Comparison of ENCODE assay signal across 9 mouse cellular contexts in the genomic region with DNA sequence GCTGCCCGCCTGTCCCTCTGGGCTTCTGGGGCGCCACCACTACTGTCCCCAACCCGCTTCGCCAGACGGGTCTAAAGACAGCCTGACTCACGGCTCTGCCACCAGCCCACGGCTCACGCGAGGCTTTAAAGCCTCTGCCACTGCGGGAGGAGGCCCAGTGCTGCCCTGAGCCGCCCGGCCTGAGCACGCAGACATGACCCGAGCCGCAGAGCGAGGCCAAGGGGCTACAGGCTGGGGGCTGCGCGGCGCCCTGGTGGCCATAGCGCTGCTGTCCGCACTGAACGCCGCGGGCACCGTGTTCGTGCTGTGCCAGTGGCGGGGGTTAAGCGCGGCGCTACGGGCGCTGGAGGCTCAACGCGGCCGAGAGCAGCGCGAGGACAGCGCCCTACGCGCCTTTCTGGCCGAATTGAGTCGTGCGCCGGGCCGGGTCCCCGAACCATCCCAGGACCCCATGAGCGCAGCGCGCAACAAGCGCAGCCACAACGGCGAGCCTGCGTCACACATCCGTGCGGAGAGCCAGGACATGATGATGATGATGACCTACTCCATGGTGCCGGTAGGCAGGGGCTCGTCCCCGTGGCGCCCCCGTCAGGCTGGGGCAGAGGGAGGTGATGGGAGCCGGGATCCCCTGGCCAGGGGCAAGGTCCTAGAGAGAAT. TPM values are rescaled to one million over a fixed set of nuclear protein-coding genes. Genes with fewer than 3 reads are reported as not detected.
DNase-seq lines count a peak whose midpoint lies in the region; ATAC-seq and TF ChIP-seq lines count a peak whose summit lies in the region.
"Had no signal": no experiment of that assay in that cellular context is flagged by ENCODE, and none has a peak within 500 bp of the region (broad histone marks: within the 10 kb centered on the region; RNA-seq: fewer than 3 reads in every experiment).

A gene (plus strand): TSS at position 156 of the 657 bp plus-strand sequence.

- TF ChIP-seq EP300 in lung, postnatal 0 days (IDR thresholded peaks at IDR 0.05) = no peak
- TF ChIP-seq EP300 in heart, postnatal 0 days (IDR thresholded peaks at IDR 0.05; ENCODE audit: low read depth) = no peak

- H3K9me3 ChIP-seq in lung, postnatal 0 days (ENCODE audit: low read length) = no peaks in the 10 kb centered on the region
- H3K9me3 ChIP-seq in heart, postnatal 0 days (replicated peaks; ENCODE audit: control insufficient read depth, low read length) = no peaks in the 10 kb centered on the region
- H3K9me3 ChIP-seq in liver, embryonic 16.5 days (replicated peaks; ENCODE audit: control insufficient read depth, low read length) = no peaks in the 10 kb centered on the region
- H3K9me3 ChIP-seq in stomach, embryonic 15.5 days = no peaks in the 10 kb centered on the region
- H3K9me3 ChIP-seq: megakaryocyte, embryonic 14.5 days had no signal

- 3% methylated on average over 53 of the region's 61 CpGs for WGBS in lung, postnatal 0 days
- 3% methylated on average over 61 of the region's 61 CpGs for WGBS in lung, adult 2 months
- WGBS in heart, postnatal 0 days = 3% methylated on average over 61 of the region's 61 CpGs
- 4% methylated on average over 61 of the region's 61 CpGs for WGBS in liver, embryonic 16.5 days (ENCODE audit: insufficient replicate concordance)
- WGBS in stomach, embryonic 15.5 days = 2% methylated on average over 61 of the region's 61 CpGs

- TF ChIP-seq CTCF in lung, postnatal 0 days (IDR thresholded peaks at IDR 0.05) = no peak
- TF ChIP-seq CTCF in lung, adult 2 months (IDR thresholded peaks at IDR 0.05; ENCODE audit: insufficient read depth, low read length) = no peak
- TF ChIP-seq CTCF in heart, postnatal 0 days (IDR thresholded peaks at IDR 0.05; ENCODE audit: low read depth) = no peak

- no peak for ATAC-seq in lung, postnatal 0 days
- ATAC-seq in heart, postnatal 0 days (ENCODE audit: insufficient read depth, low read depth) = no peak
- no peak for ATAC-seq in liver, embryonic 16.5 days (ENCODE audit: low read depth)
- no peak for ATAC-seq in stomach, embryonic 15.5 days (ENCODE audit: insufficient read depth, low FRiP score, low read depth)

- no peaks in the 10 kb centered on the region for H3K27me3 ChIP-seq in lung, postnatal 0 days (replicated peaks; ENCODE audit: insufficient read depth, low read length)
- H3K27me3 ChIP-seq in heart, postnatal 0 days (ENCODE audit: control insufficient read depth, insufficient read depth, low read length) = peaks cover 21% of the 10 kb centered on the region
- H3K27me3 ChIP-seq in liver, embryonic 16.5 days (ENCODE audit: control insufficient read depth, insufficient read depth, low read depth, low read length) = peaks cover 14% of the 10 kb centered on the region
- peaks cover 24% of the 10 kb centered on the region for H3K27me3 ChIP-seq in stomach, embryonic 15.5 days (replicated peaks)

- H3K4me3 ChIP-seq in lung, postnatal 0 days (ENCODE audit: low read depth, low read length) = no peak within 1 kb of the TSS
- no peak within 1 kb of the TSS for H3K4me3 ChIP-seq in lung, adult 2 months (replicated peaks; ENCODE audit: extremely low read depth, low read depth, low read length)
- peak within 1 kb of the TSS; percentile 20 for H3K4me3 ChIP-seq in heart, postnatal 0 days (ENCODE audit: low read depth, low read length)
- no peak within 1 kb of the TSS for H3K4me3 ChIP-seq in liver, embryonic 16.5 days (ENCODE audit: low read depth, low read length)
- H3K4me3 ChIP-seq in stomach, embryonic 15.5 days (replicated peaks) = peak within 1 kb of the TSS; percentile 30
- H3K4me3 ChIP-seq: megakaryocyte, embryonic 14.5 days had no signal

- no peaks in the 10 kb centered on the region for H3K36me3 ChIP-seq in lung, postnatal 0 days (ENCODE audit: insufficient read depth, low read length)
- no peaks in the 10 kb centered on the region for H3K36me3 ChIP-seq in heart, postnatal 0 days (replicated peaks; ENCODE audit: control insufficient read depth, insufficient read depth, low read length)
- H3K36me3 ChIP-seq in liver, embryonic 16.5 days (ENCODE audit: control insufficient read depth, insufficient read depth) = no peaks in the 10 kb centered on the region
- H3K36me3 ChIP-seq in stomach, embryonic 15.5 days = no peaks in the 10 kb centered on the region

- H3K27ac ChIP-seq in lung, postnatal 0 days (ENCODE audit: low read length) = no peak within 1 kb of the TSS
- H3K27ac ChIP-seq in heart, postnatal 0 days (ENCODE audit: low read depth) = no peak within 1 kb of the TSS
- H3K27ac ChIP-seq in liver, embryonic 16.5 days (ENCODE audit: low read length) = no peak within 1 kb of the TSS
- H3K27ac ChIP-seq in stomach, embryonic 15.5 days = no peak within 1 kb of the TSS

- DNase-seq in lung, postnatal 0 days (ENCODE audit: low spot score) = no peak
- no peak for DNase-seq in lung, adult 2 months
- DNase-seq in embryo, embryonic 10 days (ENCODE audit: low spot score) = peak; percentile 63
- no peak for DNase-seq in heart, postnatal 0 days (ENCODE audit: low spot score)
- DNase-seq in spleen, postnatal 14 days (ENCODE audit: low spot score in 2 of 2) = no peak
- DNase-seq in gastrocnemius, postnatal 36 days = no peak

- no peak within 1 kb of the TSS for H3K9ac ChIP-seq in lung, postnatal 0 days (replicated peaks; ENCODE audit: low read depth)
- H3K9ac ChIP-seq in heart, postnatal 0 days (replicated peaks; ENCODE audit: low read depth, low read length) = no peak within 1 kb of the TSS
- no peak within 1 kb of the TSS for H3K9ac ChIP-seq in liver, embryonic 16.5 days (ENCODE audit: low read depth, low read length)
- H3K9ac ChIP-seq in stomach, embryonic 15.5 days = no peak within 1 kb of the TSS

- no peaks in the 10 kb centered on the region for H3K4me1 ChIP-seq in lung, postnatal 0 days (ENCODE audit: insufficient read depth, low read depth, low read length)
- no peaks in the 10 kb centered on the region for H3K4me1 ChIP-seq in lung, adult 2 months (ENCODE audit: control insufficient read depth, insufficient read depth, low read length)
- H3K4me1 ChIP-seq in heart, postnatal 0 days (ENCODE audit: control insufficient read depth, insufficient read depth) = no peaks in the 10 kb centered on the region
- no peaks in the 10 kb centered on the region for H3K4me1 ChIP-seq in liver, embryonic 16.5 days (ENCODE audit: control insufficient read depth, low read depth, low read length)
- peaks cover 7% of the 10 kb centered on the region for H3K4me1 ChIP-seq in stomach, embryonic 15.5 days

- intact Hi-C loops in gastrocnemius, postnatal 36 days (cut with DNase I) = no loop called here

- H3K4me2 ChIP-seq in lung, postnatal 0 days (replicated peaks; ENCODE audit: low read depth, low read length) = peak within 1 kb of the TSS; percentile 44
- peak within 1 kb of the TSS; percentile 44 for H3K4me2 ChIP-seq in heart, postnatal 0 days (ENCODE audit: low read depth, low read length)
- H3K4me2 ChIP-seq in liver, embryonic 16.5 days (ENCODE audit: low read depth, low read length) = peak within 1 kb of the TSS; percentile 34; the same call in 1 of the 2 replicates
- H3K4me2 ChIP-seq in stomach, embryonic 15.5 days = peak within 1 kb of the TSS; percentile 64

- TF ChIP-seq POLR2A in lung, adult 2 months (IDR thresholded peaks at IDR 0.05; ENCODE audit: borderline replicate concordance, extremely low read depth, low read depth, low read length) = no peak

RNA-seq across cellular contexts. Expression of the gene that starts here (rescaled TPM):
- polyA plus RNA-seq in lung, postnatal 0 days (2015; fragmentation: Nextera tagmentation; extraction: Ambion mirVana) = not detected in 2 replicates
- 0.08 and 0.27 TPM in 2 replicates for polyA plus RNA-seq in lung, adult 2 months (2012; rRNA removed)
- total RNA-seq in heart, postnatal 0 days (2014; rRNA removed; ENCODE audit: low replicate concordance) = not detected in 2 replicates
- polyA plus RNA-seq in heart, postnatal 0 days (2015; fragmentation: Nextera tagmentation; extraction: Ambion mirVana) = not detected in 2 replicates
- polyA plus RNA-seq in liver, embryonic 16.5 days (2015; fragmentation: Nextera tagmentation; extraction: Ambion mirVana) = not detected in 2 replicates
- polyA plus RNA-seq in stomach, embryonic 15.5 days (2015; fragmentation: Nextera tagmentation; extraction: Ambion mirVana) = not detected in 2 replicates
- under 1 TPM; 0.36 to 0.72 TPM for total RNA-seq in gastrocnemius, postnatal 36 days (2021)

Comparison
In these comparisons a context has a peak if more than half of its experiments do, and no peak if none do; other contexts are left out.
1. H3K4me3 ChIP-seq: peak in heart, postnatal 0 days (single experiment) and stomach, embryonic 15.5 days (single experiment); none in lung, postnatal 0 days (single experiment), lung, adult 2 months (single experiment) and liver, embryonic 16.5 days (single experiment).
2. Peak in every context shown above with its lines, with median percentiles within 50 percentile points of each other: H3K4me2 ChIP-seq.